Mouse (Mus musculus) gastrocnemius, postnatal 14 days (tissue): ENCODE results near the gene Epor. TPM values are rescaled to one million over a fixed set of nuclear protein-coding genes. Genes with fewer than 3 reads are reported as not detected.

Source experiments
- DNase-seq: peaks from one replicate; pipeline ENCODE4 v3.0.0; 2021; ENCODE audit warnings: mixed read lengths
- intact Hi-C: fragments of 180-260 bp; cut with DNase I; formaldehyde crosslinking; loops from one replicate; pipeline ENCODE4 v1.15.1; 2025; ENCODE audit warnings: low total_unique reads
- total RNA-seq, 2 experiments: library from RNA; stranded (reverse); gene quantifications; 2 replicates each; pipeline ENCODE4 v1.2.3; 2021

Epor gene
- total RNA-seq, 2 experiments from 2014 or later = 1.3 to 2.2 TPM

DNA sequence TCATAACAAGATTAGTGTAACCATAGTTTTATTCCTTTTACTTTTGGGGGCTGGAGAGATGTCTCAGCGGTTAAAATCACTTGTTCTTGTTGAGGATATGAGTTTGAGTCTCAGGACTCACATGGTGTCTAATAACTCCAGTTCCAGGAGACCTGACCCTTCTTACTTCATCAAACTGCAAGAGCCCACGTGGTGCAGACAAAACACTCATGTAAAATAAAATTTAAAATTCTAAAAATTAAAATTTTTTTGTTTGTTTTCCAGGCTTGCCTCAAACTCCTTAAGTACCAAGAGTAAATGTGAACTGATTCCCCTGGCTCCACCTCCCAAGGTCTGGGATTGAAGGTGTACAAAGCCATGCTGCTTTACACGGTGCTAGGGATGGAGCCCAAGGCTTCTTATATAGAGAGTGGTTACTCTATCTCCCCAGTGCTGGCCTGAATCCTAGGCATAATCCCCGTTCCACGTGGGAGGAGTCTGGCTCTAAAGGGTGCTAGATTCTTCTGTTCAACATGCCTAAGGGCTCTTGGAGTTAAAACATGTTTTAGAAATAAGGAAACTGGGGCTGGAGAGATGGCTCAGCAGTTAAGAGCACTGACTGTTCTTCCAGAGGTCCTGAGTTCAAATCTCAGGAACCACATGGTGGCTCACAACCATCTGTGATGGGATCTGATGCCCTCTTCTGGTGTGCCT is 44.5 kb downstream of the Epor start:
- DNase-seq = no peak
- intact Hi-C loops = no loop called here

DNA sequence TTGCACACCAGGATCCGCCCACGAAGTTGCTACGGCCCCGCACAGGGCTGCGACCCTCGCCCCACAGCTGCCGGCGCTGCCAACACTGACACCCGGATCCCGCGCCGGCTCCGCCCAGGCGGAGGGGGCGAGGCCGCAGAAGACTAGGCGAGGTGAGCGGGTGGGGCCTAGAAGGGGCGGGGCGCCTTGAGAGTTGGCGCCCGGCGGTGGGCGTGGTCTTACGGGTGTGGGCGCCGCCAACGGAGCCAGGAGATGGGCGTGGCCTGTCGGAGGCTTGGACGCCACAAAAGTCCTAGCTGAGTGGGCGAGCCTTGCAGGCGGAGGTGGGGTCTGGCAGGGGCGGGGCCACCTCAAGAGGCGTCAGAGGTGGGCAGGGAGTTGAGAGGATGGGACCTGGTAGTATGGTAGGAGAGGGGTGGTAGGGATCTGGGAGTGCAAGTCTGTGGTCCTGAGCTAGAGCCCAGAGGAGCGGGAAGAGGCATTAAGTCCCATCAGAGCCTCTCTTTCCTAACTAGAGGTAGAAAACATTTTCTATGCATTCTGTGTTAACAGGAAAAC is 45.2 kb downstream of the Epor start, which contains the start of gene Rab3d:
TSS of gene Rab3d (minus strand) at position 158 of the 558 bp plus-strand sequence.
- DNase-seq = peak; percentile 92

DNA sequence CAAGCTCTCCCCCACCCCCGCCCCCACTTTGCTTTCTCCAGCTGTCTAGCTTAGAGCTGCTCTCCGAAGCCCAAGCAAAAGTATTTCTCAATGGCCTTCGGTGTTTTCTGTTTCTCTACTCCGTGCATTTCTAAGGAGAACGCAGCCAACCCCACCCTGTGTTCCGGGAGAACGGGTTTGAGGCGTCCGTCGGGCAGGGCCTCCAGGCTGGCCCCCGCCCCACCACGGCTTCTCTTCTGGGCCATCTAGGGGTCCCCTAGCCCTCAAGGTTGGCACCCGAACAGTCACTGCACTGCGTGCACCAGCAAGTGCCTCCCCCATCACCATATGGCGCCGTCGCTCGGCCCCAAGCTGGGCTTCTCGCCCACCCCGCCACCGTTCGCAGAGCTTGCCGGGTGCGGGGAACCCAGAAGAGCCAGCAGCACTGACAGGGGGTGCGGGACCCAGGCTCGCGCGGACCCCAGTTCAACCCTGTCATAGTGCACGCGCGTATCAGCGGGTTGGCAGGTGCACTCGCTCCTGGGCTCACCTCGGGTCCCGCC is 45.7 kb downstream of the Epor start:
- intact Hi-C loops = no loop called here
- peak; percentile 33 for DNase-seq

More for the DNA sequence above, 45.2 kb downstream of the Epor start, which contains the start of gene Rab3d:
- intact Hi-C loops = no loop called here

DNA sequence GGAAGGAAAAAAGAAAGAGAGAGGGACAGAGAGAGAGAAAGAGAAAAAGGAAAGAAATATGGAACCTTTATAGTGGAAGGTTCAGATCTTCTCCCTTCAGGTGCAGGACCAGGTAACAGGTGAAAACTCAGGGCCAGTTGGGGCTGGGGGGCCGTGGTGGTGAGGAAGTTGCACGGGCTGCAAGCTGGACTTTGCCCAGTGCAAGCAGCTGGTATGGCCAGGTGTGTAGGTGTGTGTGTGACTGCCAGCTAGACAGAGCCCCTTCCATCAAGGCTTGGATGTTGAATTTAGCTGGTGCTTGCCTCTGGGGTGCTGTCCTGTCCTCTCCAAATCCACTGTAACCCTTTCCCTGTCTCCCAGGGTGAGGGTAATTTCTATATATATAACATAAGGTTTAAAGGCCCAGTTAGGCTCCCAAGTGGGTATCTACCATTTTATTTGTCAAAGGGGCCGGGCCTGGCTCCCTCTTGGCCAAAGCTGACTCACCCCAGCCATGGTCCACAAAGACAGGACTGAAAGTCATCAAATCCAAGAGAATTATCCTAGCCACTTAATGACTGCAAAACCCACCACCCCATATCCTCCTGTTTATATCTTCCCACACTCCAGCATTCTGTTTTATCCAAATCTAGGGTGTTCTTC is 46.3 kb downstream of the Epor start:
- intact Hi-C loops = no loop called here
- no peak for DNase-seq

DNA sequence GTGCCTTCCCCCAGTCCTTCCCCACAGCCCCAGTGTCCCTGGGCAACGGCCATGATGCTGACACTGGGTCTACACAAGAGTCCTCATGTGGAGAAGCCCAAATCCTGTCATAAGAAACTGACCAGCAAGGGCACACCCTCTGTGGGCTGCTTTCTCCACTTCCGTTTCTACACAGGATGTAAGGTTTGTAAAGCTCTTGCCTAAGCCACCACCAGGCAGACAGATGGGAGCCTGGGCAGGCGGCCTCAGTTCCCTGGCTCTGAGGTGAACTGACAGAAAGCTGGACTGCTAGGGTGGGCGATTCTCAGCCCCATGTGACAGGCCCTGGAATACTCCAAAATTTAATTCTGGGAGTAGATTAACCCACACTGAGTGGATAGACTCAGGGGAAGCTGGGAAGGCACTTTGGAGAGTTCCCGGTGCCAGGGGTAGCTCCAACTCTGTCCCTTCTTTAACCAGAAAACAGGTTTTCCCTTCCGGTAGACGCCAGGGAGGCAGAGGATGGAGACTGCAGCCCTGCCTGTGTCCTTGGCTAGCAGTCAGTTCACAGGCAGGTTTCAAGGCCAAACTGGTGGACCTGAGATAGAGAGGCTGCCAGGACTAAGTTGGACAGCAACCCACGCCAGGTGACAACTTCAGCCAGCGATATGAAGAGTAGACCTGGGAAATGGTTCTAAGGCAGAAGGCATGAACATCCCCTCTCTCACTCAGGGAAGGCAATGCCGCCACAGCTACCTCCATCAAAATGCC is 53.7 kb downstream of the Epor start:
- DNase-seq = no peak
- intact Hi-C loops = no loop called here

Other genes with a start within 250 kb of the Epor start
- 1 to 10 TPM; 4.5 to 9.5 TPM for gene Ldlr, start 240.0 kb downstream of the Epor start, total RNA-seq
- 1 to 10 TPM; 3.2 to 3.6 TPM for gene Spc24, start 203.2 kb downstream of the Epor start, total RNA-seq
- gene Kank2, start 164.8 kb downstream of the Epor start, total RNA-seq = 10 to 100 TPM; 17.9 to 21.2 TPM
- not detected for gene Angptl8, start 128.0 kb downstream of the Epor start, total RNA-seq
- 10 to 100 TPM; 18.8 to 24.7 TPM for gene Dock6, start 110.9 kb downstream of the Epor start, total RNA-seq
- gene Rab3d, start 45.3 kb downstream of the Epor start, total RNA-seq = 1 to 10 TPM; 4.1 to 6.6 TPM
- under 1 TPM; 0.33 TPM for gene Ccdc159, start 36.0 kb downstream of the Epor start, total RNA-seq
- gene Tmem205, start 36.0 kb downstream of the Epor start, total RNA-seq = 10 to 100 TPM; 13.7 to 14.2 TPM
- gene Plppr2, start 26.5 kb downstream of the Epor start, total RNA-seq = 1 to 10 TPM; 1.4 TPM
- 1 to 10 TPM; 2.7 to 3.6 TPM for gene Swsap1, start 7.8 kb downstream of the Epor start, total RNA-seq
- gene Rgl3, start 25.9 kb upstream of the Epor start, total RNA-seq = under 1 TPM; 0.18 to 0.21 TPM
- not detected for gene Ccdc151, start 39.1 kb upstream of the Epor start, total RNA-seq
- 10 to 100 TPM; 28.6 to 29.8 TPM for gene Prkcsh, start 39.3 kb upstream of the Epor start, total RNA-seq
- gene Elavl3, start 88.5 kb upstream of the Epor start, total RNA-seq = under 1 TPM; 0.14 to 0.73 TPM
- not detected for gene Gm49318, start 107.8 kb upstream of the Epor start, total RNA-seq
- 1 to 10 TPM; 2.6 to 3.2 TPM for gene Zfp653, start 107.9 kb upstream of the Epor start, total RNA-seq
- 10 to 100 TPM; 68.5 to 72.2 TPM for gene Ecsit, start 121.9 kb upstream of the Epor start, total RNA-seq
- 1 to 10 TPM; 1.7 to 7.9 TPM for gene Cnn1, start 135.7 kb upstream of the Epor start, total RNA-seq
- gene Elof1, start 153.7 kb upstream of the Epor start, total RNA-seq = 10 to 100 TPM; 30.1 to 32.7 TPM
- gene Acp5, start 172.2 kb upstream of the Epor start, total RNA-seq = 1 to 10 TPM in 1 of 2 experiments, under 1 TPM in 1; 0.55 to 1.1 TPM
- gene Pigyl, start 193.3 kb upstream of the Epor start, total RNA-seq = 10 to 100 TPM; 29.3 to 30.3 TPM
- not detected for gene Zfp872, start 224.6 kb upstream of the Epor start, total RNA-seq